Mouse (Mus musculus) embryonic fibroblast, embryonic 13.5 days (primary cell): ENCODE measurements around the gene Mst1.

ENCODE experiments used
- CTCF ChIP-seq: IDR thresholded peaks from 2 replicates; pipeline ENCODE4 v1.5.1; 2011; ENCODE audit warnings: mild to moderate bottlenecking, control low read depth, low read length, moderate library complexity, borderline replicate concordance; ENCODE audit not compliant: insufficient read depth
- POLR2A ChIP-seq: IDR thresholded peaks from 2 replicates; pipeline ENCODE4 v1.6.1; 2011; ENCODE audit warnings: low read depth, mild to moderate bottlenecking, control low read depth, low read length, moderate library complexity

GRCm38 (mm10) chr9:108104766-108105548, 24.7 kb downstream of the Mst1 start:
- no peak for TF ChIP-seq CTCF
- no peak for TF ChIP-seq POLR2A
